Mouse (Mus musculus): ENCODE measurements around the gene Rhd.
A peak's percentile ranks its signal among the peaks of the same experiment; 100 is the strongest.

The Rhd gene

DNA sequence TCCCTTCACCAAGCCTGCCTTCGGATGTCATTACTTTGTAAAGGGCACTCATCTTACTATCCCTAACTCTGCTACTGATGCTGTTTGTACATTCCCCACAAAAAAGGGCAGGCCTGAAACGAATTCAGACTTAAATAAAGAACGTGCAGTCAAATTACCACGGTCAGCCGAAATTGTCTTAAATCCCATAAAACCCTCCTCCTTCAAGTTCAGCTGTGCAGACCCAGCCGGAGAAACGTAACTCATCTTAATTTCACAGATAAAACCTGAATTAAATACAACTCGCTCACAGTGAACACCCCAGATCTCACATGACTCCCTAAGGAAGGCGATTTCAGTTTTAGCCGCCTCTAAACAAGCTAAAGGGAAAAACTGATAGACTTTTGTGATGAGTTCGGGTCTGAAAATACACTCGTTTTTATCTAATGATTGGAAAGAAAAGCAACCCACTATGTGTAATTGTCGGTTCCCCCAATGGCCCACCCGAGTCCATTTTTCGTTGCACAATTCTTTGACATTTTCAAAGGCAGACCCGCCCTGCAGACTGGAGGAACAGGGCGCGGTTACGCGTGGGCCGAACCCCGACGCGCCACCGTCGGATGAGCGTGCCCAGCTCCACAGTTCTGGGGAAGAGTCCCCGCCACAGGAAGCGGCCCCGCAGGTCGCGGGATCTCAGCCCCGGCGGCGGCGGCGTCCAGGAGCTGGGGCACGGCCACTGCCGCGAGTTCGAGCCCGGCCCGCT lies 50.0 kb downstream of the Rhd start:
- DNase-seq: no peak

GRCm38 (mm10) chr4:134914864-134915209 lies 50.5 kb downstream of the Rhd start, which contains the start of gene Tmem50a:
Tmem50a (minus strand) TSS chr4:134915024.
- peak; percentile 96 for DNase-seq

GRCm38 (mm10) chr4:134915223-134916050 lies 51.1 kb downstream of the Rhd start:
- no peak for DNase-seq

DNA sequence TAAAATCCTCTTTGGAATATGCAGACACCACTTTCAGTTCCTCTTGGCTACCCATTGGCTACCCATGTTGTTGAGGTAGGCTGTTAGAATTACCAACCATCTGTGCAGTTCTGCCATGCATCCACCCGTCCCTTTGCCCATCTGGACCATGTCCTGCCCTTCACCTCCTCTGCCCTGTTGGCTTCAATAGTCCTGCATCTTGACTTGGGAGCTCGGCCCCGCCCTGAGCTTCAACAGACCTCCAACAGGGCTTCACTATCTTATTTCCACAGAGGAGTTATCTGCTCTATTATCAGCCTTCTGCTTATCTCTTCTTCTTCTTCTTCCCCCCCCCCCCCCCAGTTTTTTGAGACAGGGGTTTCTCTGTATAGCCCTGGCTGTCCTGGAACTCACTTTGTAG lies 52.9 kb downstream of the Rhd start:
- no peak for DNase-seq

DNA sequence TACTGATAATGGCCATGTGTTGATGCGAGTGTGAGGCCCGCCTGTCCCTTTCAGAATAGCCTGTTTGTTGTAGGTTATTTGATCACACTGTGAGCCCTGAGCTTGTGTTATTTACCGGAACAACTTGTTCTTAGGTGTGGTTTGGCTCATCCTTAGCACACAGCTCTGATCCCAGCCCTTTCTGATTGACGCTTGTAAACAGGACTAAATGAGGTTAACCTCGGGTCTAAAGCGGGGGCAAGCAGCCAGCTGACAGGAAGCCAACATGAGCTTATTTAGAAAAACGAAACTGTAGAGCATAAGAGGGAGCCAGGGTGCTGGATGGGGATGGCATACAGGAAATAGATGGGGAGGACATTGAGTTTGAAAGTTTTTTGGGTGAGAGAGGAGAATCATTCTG lies 54.0 kb downstream of the Rhd start:
- DNase-seq: peak; percentile 80

DNA sequence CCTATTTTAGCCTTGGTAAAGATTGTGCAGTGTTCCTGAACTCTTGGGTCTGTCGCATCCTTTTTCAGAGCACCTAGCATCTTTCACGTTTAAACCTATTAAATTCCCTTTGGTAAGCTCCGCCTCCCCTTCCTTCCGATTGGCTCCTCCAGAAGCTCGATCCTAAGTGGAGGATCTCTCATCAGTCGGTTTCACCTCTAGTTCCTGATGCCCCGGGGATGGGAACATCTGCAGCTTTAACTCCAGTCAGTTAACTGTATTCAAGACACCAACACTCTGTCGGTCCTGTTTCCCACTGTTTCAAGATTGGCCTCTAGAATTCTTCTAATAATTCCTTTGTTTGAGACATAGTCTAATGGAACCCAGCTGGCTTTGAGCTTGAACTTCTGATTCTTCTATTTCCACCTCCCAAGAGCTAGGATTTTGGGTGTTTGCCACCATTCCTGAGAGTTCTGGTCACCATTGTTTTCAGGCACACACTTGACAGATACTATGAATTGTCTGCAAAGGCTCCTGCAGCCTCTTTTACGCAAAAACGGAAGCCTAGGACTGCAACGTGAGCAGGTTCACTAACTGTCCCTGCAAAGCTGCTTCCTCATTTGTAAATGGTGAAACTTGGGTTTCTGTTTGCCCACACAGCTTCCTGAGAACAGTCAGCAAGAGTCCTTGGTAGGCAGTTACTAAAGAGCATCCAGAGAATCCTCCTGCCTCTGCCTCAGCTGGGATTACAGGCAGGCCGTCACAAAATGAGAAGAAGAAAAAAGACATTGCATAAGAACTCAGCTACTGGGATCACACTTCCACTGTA lies 55.6 kb downstream of the Rhd start:
- no peak for DNase-seq

- DNase-seq: no peak
Measured at GRCm38 (mm10) chr4:134920631-134921030, 56.3 kb downstream of the Rhd start.

- no peak for DNase-seq
Measured at GRCm38 (mm10) chr4:134921703-134922102, 57.4 kb downstream of the Rhd start.

- DNase-seq: no peak
Measured at GRCm38 (mm10) chr4:134922111-134922924, 58.0 kb downstream of the Rhd start.

DNA sequence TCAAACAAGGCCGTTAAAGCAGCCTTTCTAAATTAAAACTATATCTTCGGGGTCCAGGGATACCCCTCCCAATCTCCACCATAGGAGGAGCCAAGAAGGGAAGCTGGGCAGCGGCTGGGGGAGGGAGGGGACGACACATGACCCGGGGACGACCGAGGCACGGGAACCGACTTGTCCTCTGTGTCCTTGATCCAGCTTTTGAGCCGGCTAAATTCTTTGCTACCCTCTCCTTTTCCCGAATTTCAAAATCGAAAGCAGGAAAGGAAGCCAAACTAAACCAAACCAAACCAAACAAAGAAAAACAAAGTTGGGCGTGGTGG lies 58.5 kb downstream of the Rhd start:
- peak; percentile 84 for DNase-seq

DNA sequence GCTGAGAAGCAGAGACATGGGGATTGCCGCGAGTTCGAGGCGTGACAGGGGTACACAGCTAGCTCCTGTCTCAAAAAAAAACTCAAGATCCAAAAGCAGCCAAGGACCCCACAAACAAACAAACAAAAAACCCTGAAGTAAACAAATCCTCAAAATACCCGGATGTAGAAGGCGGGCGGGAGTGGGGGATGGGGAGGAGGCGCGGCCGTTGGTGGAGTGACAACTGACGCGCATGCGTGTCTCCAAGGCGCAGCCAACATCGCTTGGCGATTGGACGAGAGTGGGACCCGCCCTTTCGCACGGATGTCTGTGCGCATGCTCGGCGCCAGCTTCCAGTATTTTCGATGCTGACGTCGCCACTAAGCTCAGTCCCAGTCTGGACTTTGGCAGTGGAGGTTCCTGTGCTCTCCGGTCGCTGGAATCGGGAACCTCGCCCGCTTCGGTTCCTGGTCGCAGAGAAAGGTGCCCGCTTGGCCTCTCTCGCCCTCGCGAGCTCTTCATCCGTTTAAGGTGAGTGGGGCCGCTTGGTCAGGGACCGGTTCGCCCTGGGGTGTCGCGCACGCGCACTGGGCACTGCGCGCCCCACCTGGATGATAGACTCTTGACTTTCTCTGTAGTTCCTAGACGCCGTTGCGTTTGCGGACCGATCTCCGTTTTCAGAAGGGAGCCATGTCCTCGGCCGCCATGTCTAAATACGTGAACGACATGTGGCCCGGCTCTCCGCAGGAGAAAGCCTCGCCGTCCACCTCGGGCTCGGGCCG lies 59.1 kb downstream of the Rhd start, which contains the start of gene Rsrp1:
Rsrp1 (plus strand) TSS at position 335 of the 761 bp plus-strand sequence.
- DNase-seq: peak; percentile 99

GRCm38 (mm10) chr4:134924019-134924741 lies 59.8 kb downstream of the Rhd start:
- DNase-seq: peak; percentile 66

GRCm38 (mm10) chr4:134925206-134925605 lies 60.9 kb downstream of the Rhd start:
- DNase-seq: peak; percentile 45

GRCm38 (mm10) chr4:134927815-134928463 lies 63.6 kb downstream of the Rhd start:
- no peak for DNase-seq

DNA sequence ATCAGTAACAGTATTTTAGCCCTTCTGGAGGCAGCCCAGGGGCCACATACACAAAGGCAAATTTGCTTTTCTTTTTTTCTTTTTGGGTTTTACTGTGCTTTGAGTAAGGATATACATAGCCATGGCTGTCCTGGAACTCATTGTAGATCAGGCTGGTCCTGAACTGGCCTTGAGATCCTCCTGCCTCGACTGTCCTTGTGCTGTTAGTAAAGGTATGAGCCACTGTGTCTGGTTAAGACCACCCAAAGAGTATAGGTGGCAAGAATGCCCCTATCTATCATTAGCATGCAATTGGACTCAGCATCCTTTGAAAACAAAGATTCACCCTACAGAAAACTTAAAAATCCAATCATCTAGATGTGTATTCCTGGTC lies 64.1 kb downstream of the Rhd start:
- DNase-seq: no peak

DNA sequence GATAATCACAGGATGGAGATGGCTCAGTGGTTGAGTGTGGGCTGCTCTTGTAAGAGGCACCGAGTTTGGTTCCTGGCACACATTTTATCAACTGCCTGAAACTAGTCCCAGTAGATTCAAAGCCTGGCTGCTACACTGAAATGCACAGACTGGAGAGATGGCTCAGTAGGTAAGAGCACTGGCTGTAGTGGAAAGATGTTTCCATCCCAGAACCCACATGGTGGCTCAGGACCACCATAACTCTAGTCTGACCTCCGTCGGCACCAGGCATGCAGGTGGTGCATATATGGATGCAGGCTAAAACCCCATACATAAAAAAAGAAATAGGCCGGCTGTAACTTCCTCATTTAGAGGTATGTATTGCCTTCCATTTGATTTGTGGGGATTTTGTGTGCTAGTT lies 65.2 kb downstream of the Rhd start:
- no peak for DNase-seq

DNA sequence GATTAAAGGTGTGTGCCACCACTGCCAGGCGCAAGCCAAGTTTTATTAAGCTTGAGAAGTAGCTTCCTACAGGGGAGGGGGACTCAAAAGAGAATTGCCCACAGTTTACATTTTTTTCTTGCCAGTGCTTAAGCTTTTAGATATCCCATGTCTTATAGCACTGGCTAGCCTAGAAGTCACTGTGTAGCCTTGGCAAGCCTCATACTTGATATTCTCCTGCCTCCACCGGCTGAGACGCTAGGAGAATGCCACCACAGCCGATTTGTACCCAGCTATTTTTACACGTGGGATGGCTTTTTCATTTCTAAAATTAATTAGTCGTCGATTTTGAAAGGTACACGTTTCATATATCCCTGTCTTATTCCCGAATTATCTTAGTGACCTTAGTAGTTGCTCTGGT lies 65.9 kb downstream of the Rhd start:
- no peak for DNase-seq

- peak; percentile 97 for DNase-seq
Measured at GRCm38 (mm10) chr4:134930684-134931481, 66.5 kb downstream of the Rhd start, which contains the start of gene Syf2. Syf2 (plus strand) TSS chr4:134930898.

All from kidney, postnatal 14 days (tissue).